Mouse (Mus musculus): Measurements from ENCODE around the gene Dusp22.

Dusp22 gene

DNA sequence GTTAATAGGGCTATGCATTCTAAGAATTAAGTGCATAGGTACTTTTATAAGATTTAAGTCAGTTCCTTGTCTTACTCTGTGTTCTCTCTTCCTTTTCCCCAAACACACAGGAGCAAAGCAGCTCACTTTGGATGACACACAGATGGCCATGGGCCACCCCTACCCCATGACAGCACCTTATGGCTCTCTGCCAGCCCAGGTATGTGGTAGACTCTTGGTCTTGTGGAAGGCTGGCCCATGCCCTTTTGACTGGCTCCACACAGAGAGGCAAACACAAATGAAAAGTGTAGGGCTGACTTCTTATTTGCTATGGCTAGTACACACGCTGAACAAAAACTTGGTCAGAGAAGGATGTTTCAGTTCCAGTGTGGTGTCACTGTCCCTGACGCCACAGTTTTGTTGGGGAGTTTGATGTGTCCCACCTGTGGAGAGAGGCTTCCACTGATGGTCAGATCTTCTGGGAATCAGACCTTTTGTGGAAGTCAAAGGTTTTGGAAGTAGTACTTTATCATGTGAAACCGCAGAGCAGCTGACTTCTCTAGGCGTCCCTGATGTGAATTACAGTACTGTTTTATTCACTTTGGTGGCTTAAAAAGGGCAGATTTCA, 92.9 kb downstream of the Dusp22 start:
- no peak for DNase-seq

DNA sequence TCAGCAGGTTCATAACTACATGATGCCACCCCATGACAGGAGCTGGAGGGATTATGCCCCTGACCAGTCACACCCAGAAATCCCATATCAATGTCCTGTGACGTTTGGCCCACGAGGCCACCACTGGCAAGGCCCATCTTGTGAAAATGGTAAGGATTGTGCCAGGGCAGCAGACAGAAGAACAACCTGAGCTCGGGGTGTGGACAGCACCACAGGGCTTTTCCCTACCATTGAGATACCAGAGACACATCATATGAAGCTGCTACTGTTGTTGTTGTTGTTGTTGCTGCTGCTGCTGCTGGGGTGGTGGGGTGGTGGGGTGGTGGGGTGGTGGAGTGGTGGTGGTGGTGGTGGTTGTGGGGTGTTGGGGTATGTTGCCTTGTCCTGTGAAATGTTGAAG, 93.6 kb downstream of the Dusp22 start:
- DNase-seq = no peak

- no peak for DNase-seq
Observed at GRCm38 (mm10) chr13:30754066-30754465, 94.3 kb downstream of the Dusp22 start.

DNA sequence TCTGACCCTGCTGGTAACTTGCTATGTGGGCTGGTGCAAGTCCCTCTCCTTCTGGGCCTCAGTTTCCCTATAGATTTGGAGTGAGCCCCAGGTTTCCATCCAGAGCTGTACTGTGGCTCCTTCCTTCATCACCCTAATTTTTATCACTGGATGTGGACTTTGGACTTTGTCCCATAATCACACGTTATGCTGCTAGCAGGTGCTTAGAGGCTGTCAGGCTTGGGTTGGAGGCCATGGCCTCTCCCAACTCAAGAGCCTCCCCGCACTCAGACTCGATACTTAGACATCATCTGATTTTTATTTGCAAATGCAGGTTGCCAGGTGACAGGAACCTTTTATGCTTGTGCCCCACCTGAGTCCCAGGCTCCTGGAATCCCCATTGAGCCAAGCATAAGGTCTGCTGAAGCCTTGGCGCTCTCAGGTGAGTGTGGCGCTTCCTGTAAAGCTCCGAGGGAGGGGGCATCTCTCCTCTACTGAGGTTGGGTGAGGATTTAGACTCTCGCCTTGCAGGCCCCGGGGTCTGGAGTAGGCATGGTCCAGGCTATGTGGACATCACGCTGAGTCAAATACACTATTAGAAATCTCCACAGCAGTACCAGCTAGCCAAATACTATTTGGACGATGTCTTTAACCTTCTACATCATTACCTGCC, 95.2 kb downstream of the Dusp22 start:
- DNase-seq = no peak

GRCm38 (mm10) chr13:30755577-30755976, 95.8 kb downstream of the Dusp22 start:
- no peak for DNase-seq

GRCm38 (mm10) chr13:30755998-30756639, 96.3 kb downstream of the Dusp22 start:
- no peak for DNase-seq

- no peak for DNase-seq
Observed at GRCm38 (mm10) chr13:30757264-30757900, 97.6 kb downstream of the Dusp22 start.

DNA sequence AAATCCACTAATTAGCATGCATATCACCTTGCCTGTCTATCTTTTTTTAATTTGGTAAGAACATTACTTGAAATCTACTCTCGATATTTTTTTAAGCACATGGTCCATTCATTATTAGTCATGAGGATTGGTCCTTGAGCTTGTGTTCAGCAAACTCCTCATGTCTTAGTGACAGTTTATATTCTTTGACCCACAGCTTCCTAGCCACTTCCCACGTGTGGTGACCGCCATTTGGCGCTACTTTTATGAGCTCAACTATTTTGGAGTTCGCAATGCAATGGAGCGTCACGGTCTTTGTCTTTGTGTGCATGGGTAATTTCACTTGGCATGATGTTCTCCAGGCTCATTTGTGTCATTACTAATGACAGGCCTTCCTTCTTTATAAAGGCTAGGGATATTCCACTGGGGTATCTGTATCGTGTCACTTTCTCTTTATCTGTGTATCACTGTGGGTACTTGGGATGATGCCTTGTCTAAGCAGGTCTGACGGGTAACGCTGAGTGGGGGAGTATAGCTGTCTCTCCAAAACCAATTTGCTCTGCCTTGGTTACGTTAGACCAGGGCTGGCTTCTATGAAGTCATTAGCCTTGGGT, 99.1 kb downstream of the Dusp22 start:
- no peak for DNase-seq

- no peak for DNase-seq
Observed at GRCm38 (mm10) chr13:30760374-30761090, 100.7 kb downstream of the Dusp22 start.
